Mouse (Mus musculus): Measurements from ENCODE around the gene Eif3i. TPM values are rescaled to one million over a fixed set of nuclear protein-coding genes. Genes with fewer than 3 reads are reported as not detected.

Eif3i gene
- polyA plus RNA-seq, 1 experiment from 2014 or later, result 274 TPM

- H3K27me3 ChIP-seq (ENCODE audit: control insufficient read depth, insufficient read depth, low read length), result no peaks in the 10 kb centered on the region
- H3K4me2 ChIP-seq (ENCODE audit: low read depth), result peak overlapping the region; percentile 58
- no peaks in the 10 kb centered on the region for H3K36me3 ChIP-seq (ENCODE audit: control insufficient read depth, insufficient read depth, low read length)
- peak; percentile 87 for DNase-seq (ENCODE audit: low spot score)
- no peaks in the 10 kb centered on the region for H3K4me1 ChIP-seq (ENCODE audit: control insufficient read depth, insufficient read depth, low read length)
- ATAC-seq (ENCODE audit: insufficient read depth, low FRiP score, low TSS enrichment), result no peak
- H3K9ac ChIP-seq (ENCODE audit: low read length), result peak overlapping the region; percentile 19
- WGBS, result 3% methylated on average over 36 of the region's 36 CpGs
- H3K9me3 ChIP-seq (ENCODE audit: control insufficient read depth, low read length), result no peaks in the 10 kb centered on the region
- no peak overlapping the region for H3K27ac ChIP-seq (ENCODE audit: low read depth, low read length)
- H3K4me3 ChIP-seq (ENCODE audit: low read depth, low read length), result peak overlapping the region; percentile 30
Measured at GRCm38 (mm10) chr4:129584884-129585608, 15.4 kb downstream of the Eif3i start.

GRCm38 (mm10) chr4:129584370-129584769 lies 16.1 kb downstream of the Eif3i start:
- Histone ChIP-seq H3K27ac (ENCODE audit: low read depth, low read length) (no peak overlapping the region), H3K4me1 (ENCODE audit: control insufficient read depth, insufficient read depth, low read length) (no peaks in the 10 kb centered on the region), H3K27me3 (ENCODE audit: control insufficient read depth, insufficient read depth, low read length) (no peaks in the 10 kb centered on the region), H3K4me3 (ENCODE audit: low read depth, low read length) (0 out of 2 replicates have a peak overlapping the region, but pooled peaks have one; percentile 30), H3K36me3 (ENCODE audit: control insufficient read depth, insufficient read depth, low read length) (no peaks in the 10 kb centered on the region), H3K4me2 (ENCODE audit: low read depth) (peak overlapping the region; percentile 58), H3K9me3 (ENCODE audit: control insufficient read depth, low read length) (no peaks in the 10 kb centered on the region), H3K9ac (ENCODE audit: low read length) (no peak overlapping the region; the same call in 1 of the 2 replicates)
- DNase-seq (ENCODE audit: low spot score) (no peak), ATAC-seq (ENCODE audit: insufficient read depth, low FRiP score, low TSS enrichment) (no peak)
- WGBS, result 75% methylated on average over 1 of the region's 1 CpGs

DNA sequence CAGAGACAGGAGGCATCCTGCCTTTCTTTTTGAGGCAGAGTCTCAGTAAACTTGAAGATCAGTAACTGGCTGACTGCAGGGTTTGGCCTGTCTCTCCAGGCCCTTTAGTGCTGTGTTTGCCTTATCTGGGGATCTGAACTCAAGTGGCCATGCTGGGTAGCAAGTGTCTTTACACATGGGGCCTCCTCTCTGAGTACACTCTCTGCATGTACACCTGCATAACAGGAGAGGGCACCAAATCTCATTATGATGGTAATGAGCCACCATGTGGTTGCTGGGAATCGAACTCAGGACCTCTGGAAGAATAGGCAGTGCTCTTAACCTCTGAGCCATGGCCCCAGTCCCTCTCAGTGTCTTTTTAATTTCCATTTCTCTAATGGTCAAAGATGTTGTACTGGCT lies 18.2 kb downstream of the Eif3i start:
- Histone ChIP-seq H3K4me1 (ENCODE audit: control insufficient read depth, insufficient read depth, low read length) (no peaks in the 10 kb centered on the region), H3K4me2 (ENCODE audit: low read depth) (no peak overlapping the region), H3K4me3 (ENCODE audit: low read depth, low read length) (no peak overlapping the region), H3K9ac (ENCODE audit: low read length) (no peak overlapping the region), H3K27me3 (ENCODE audit: control insufficient read depth, insufficient read depth, low read length) (no peaks in the 10 kb centered on the region), H3K36me3 (ENCODE audit: control insufficient read depth, insufficient read depth, low read length) (no peaks in the 10 kb centered on the region), H3K9me3 (ENCODE audit: control insufficient read depth, low read length) (no peaks in the 10 kb centered on the region), H3K27ac (ENCODE audit: low read depth, low read length) (no peak overlapping the region)
- ATAC-seq (ENCODE audit: insufficient read depth, low FRiP score, low TSS enrichment) (no peak), DNase-seq (ENCODE audit: low spot score) (no peak)
- WGBS, result 93% methylated on average over 1 of the region's 1 CpGs

- Histone ChIP-seq H3K27ac (ENCODE audit: low read depth, low read length) (no peak overlapping the region), H3K4me3 (ENCODE audit: low read depth, low read length) (no peak overlapping the region), H3K36me3 (ENCODE audit: control insufficient read depth, insufficient read depth, low read length) (no peaks in the 10 kb centered on the region), H3K27me3 (ENCODE audit: control insufficient read depth, insufficient read depth, low read length) (no peaks in the 10 kb centered on the region), H3K9ac (ENCODE audit: low read length) (no peak overlapping the region), H3K4me2 (ENCODE audit: low read depth) (no peak overlapping the region), H3K4me1 (ENCODE audit: control insufficient read depth, insufficient read depth, low read length) (no peaks in the 10 kb centered on the region), H3K9me3 (ENCODE audit: control insufficient read depth, low read length) (no peaks in the 10 kb centered on the region)
- WGBS, result 72% methylated on average over 7 of the region's 7 CpGs
- DNase-seq (ENCODE audit: low spot score) (no peak), ATAC-seq (ENCODE audit: insufficient read depth, low FRiP score, low TSS enrichment) (no peak)
Measured at GRCm38 (mm10) chr4:129580347-129580746, 20.1 kb downstream of the Eif3i start.

- H3K27ac ChIP-seq (ENCODE audit: low read depth, low read length), result no peak within 1 kb of the TSS
- no peak for DNase-seq (ENCODE audit: low spot score)
- WGBS, result 85% methylated on average over 5 of the region's 5 CpGs
- H3K36me3 ChIP-seq (ENCODE audit: control insufficient read depth, insufficient read depth, low read length), result no peaks in the 10 kb centered on the region
- H3K9ac ChIP-seq (ENCODE audit: low read length), result no peak within 1 kb of the TSS
- no peaks in the 10 kb centered on the region for H3K9me3 ChIP-seq (ENCODE audit: control insufficient read depth, low read length)
- H3K27me3 ChIP-seq (ENCODE audit: control insufficient read depth, insufficient read depth, low read length), result no peaks in the 10 kb centered on the region
- no peak for ATAC-seq (ENCODE audit: insufficient read depth, low FRiP score, low TSS enrichment)
- H3K4me1 ChIP-seq (ENCODE audit: control insufficient read depth, insufficient read depth, low read length), result no peaks in the 10 kb centered on the region
- no peak within 1 kb of the TSS for H3K4me3 ChIP-seq (ENCODE audit: low read depth, low read length)
- no peak within 1 kb of the TSS for H3K4me2 ChIP-seq (ENCODE audit: low read depth)
Measured at GRCm38 (mm10) chr4:129578466-129578865, 22.0 kb downstream of the Eif3i start, which contains the start of gene Fam167b. Gene Fam167b (minus strand): TSS chr4:129578549.

DNA sequence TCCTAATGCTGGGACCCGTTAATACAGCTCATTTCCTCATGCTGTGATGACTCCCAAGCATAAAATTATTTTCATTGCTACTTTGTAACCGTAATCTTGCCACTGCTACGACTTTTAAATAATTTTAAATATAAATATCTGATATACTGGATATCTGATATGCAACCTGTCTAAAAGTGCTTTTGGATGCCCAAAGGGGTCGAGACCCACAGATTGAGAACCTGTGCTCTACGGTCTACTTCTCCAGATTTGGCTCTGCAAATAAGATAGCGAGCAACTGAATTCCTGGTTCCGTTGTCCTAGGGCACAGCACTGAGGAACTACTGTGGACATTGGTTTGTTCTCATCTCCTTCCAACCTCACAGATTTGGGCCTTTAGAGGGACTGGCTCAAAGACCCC lies 22.8 kb downstream of the Eif3i start:
- WGBS, result 84% methylated on average over 7 of the region's 7 CpGs
- DNase-seq (ENCODE audit: low spot score) (no peak), ATAC-seq (ENCODE audit: insufficient read depth, low FRiP score, low TSS enrichment) (no peak)
- no peaks in the 10 kb centered on the region for H3K36me3 ChIP-seq (ENCODE audit: control insufficient read depth, insufficient read depth, low read length)
- no peaks in the 10 kb centered on the region for H3K9me3 ChIP-seq (ENCODE audit: control insufficient read depth, low read length)
- no peaks in the 10 kb centered on the region for H3K27me3 ChIP-seq (ENCODE audit: control insufficient read depth, insufficient read depth, low read length)
- H3K9ac ChIP-seq (ENCODE audit: low read length), result no peak overlapping the region
- no peaks in the 10 kb centered on the region for H3K4me1 ChIP-seq (ENCODE audit: control insufficient read depth, insufficient read depth, low read length)
- H3K27ac ChIP-seq (ENCODE audit: low read depth, low read length), result no peak overlapping the region
- no peak overlapping the region for H3K4me3 ChIP-seq (ENCODE audit: low read depth, low read length)
- no peak overlapping the region for H3K4me2 ChIP-seq (ENCODE audit: low read depth)

DNA sequence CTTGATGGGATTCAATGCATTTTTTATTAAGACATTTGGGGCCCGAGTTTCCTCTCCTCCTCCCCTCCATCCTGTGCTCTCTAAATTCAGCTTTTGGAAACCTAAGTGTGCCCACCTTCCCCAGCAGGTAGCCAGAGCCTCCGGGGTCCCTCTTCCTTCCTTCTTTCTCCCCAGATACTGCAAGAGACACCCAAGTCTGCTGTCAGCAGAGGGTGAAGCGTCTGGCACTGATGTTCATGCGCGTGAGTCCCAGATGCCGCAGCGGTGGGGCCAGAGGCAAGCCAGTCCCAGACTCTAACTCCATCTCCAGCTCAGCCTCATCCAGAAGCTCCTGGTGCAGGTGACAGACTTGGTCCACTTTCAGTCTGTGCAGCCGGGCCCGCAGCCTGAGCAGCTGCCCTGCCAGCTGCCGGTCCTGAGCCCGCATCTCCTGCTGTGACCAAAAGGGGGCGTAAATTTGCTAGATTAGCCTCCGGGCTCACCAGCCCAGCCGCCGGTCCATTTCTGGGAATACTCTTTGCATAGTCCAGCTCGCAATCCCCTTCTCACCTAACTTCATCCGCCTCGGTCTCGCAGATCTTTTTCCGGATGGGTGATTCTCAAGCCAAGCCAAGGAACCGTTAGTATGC lies 23.5 kb downstream of the Eif3i start:
- no peaks in the 10 kb centered on the region for H3K27me3 ChIP-seq (ENCODE audit: control insufficient read depth, insufficient read depth, low read length)
- H3K27ac ChIP-seq (ENCODE audit: low read depth, low read length), result no peak overlapping the region
- no peak overlapping the region; the same call in 1 of the 2 replicates for H3K9ac ChIP-seq (ENCODE audit: low read length)
- no peaks in the 10 kb centered on the region for H3K36me3 ChIP-seq (ENCODE audit: control insufficient read depth, insufficient read depth, low read length)
- no peak overlapping the region for H3K4me2 ChIP-seq (ENCODE audit: low read depth)
- H3K4me1 ChIP-seq (ENCODE audit: control insufficient read depth, insufficient read depth, low read length), result no peaks in the 10 kb centered on the region
- H3K9me3 ChIP-seq (ENCODE audit: control insufficient read depth, low read length), result no peaks in the 10 kb centered on the region
- ATAC-seq (ENCODE audit: insufficient read depth, low FRiP score, low TSS enrichment), result no peak; the same call in 1 of the 2 replicates
- peak; percentile 77 for DNase-seq (ENCODE audit: low spot score)
- WGBS, result 36% methylated on average over 21 of the region's 21 CpGs
- no peak overlapping the region for H3K4me3 ChIP-seq (ENCODE audit: low read depth, low read length)

DNA sequence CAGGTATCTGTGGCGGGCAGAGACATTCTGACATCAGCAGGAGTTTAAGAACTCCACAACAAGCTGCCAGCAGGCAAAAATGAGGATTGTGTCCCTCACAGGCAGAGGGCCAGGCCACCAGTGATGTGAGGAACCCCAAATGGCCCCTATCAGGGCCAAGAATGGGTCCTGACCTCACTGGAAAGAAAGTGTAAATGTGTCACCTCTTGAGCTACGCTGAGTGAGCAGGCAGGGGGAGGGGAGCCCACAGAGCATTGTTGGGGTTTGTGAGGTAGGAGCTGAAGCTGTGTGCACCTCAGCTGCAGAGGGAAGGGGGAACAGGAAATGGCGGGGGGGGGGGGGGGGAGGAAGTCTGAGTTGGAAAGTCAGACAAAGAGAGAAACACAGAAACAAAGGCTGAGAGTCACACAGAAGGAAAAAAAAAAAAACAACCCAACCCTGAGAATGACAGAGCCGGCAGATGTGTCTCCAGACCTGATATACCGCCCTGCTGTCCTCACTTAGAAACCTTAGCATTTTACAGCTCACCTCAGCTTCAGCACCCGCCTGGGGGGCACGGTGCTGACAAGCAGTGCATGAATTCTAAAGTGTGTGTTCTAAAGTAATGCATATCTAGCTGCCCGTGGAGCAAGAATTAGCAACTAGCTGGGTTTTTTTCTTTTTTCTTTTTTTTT lies 25.1 kb downstream of the Eif3i start:
- Histone ChIP-seq H3K4me3 (ENCODE audit: low read depth, low read length) (no peak overlapping the region), H3K27me3 (ENCODE audit: control insufficient read depth, insufficient read depth, low read length) (no peaks in the 10 kb centered on the region), H3K27ac (ENCODE audit: low read depth, low read length) (no peak overlapping the region), H3K36me3 (ENCODE audit: control insufficient read depth, insufficient read depth, low read length) (no peaks in the 10 kb centered on the region), H3K4me2 (ENCODE audit: low read depth) (no peak overlapping the region), H3K9ac (ENCODE audit: low read length) (no peak overlapping the region), H3K9me3 (ENCODE audit: control insufficient read depth, low read length) (no peaks in the 10 kb centered on the region), H3K4me1 (ENCODE audit: control insufficient read depth, insufficient read depth, low read length) (no peaks in the 10 kb centered on the region)
- no peak for DNase-seq (ENCODE audit: low spot score)
- WGBS, result 42% methylated on average over 7 of the region's 8 CpGs
- no peak for ATAC-seq (ENCODE audit: insufficient read depth, low FRiP score, low TSS enrichment)

Data from neural tube, embryonic 11.5 days (tissue).